In the genomic region with DNA sequence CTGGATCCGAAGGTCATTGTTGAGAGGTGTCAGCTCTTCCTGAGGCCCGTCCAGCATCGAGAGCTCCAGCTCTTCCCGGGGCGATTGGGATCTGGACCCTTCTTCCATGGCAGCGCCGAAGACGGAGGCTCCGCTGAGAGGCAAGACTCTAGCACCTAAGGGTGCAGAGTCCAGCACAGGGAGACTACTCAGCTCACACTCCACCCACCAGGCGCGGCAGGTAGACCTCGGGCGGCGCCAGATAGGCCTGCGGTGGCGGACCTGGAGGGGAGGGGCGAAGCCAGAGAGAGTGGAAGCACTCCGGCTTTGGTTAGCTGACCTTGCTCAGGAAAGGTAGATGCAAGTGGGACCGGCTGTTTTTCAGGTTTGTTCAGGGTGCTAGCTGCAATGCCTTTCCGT, we compare ENCODE assay signal across 9 mouse cellular contexts. TPM values are rescaled to one million over a fixed set of nuclear protein-coding genes. Genes with fewer than 3 reads are reported as not detected.
DNase-seq lines count a peak whose midpoint lies in the region; ATAC-seq lines count a peak whose summit lies in the region.
"Had no signal": no experiment of that assay in that cellular context is flagged by ENCODE, and none has a peak within 500 bp of the region (broad histone marks: within the 10 kb centered on the region; RNA-seq: fewer than 3 reads in every experiment).

TSS of gene BC016579 (minus strand) at position 135 of the 399 bp plus-strand sequence.

- H3K4me2 ChIP-seq in limb, embryonic 13.5 days (replicated peaks), result peak within 1 kb of the TSS; percentile 76
- H3K4me2 ChIP-seq in midbrain, embryonic 12.5 days (replicated peaks), result peak within 1 kb of the TSS; percentile 50

- peak within 1 kb of the TSS; percentile 39; the same call in 1 of the 2 replicates for H3K9ac ChIP-seq in limb, embryonic 13.5 days
- H3K9ac ChIP-seq in midbrain, embryonic 12.5 days (replicated peaks), result no peak within 1 kb of the TSS

- peaks cover 26% of the 10 kb centered on the region for H3K27me3 ChIP-seq in hindbrain, embryonic 10.5 days (ENCODE audit: insufficient read depth, poor library complexity, severe bottlenecking)
- peaks cover 31% of the 10 kb centered on the region for H3K27me3 ChIP-seq in limb, embryonic 13.5 days
- peaks cover 25% of the 10 kb centered on the region for H3K27me3 ChIP-seq in midbrain, embryonic 12.5 days

- WGBS in hindbrain, embryonic 10.5 days, result 6% methylated on average over 20 of the region's 20 CpGs
- 6% methylated on average over 20 of the region's 20 CpGs for WGBS in limb, embryonic 13.5 days
- WGBS in midbrain, embryonic 12.5 days, result 5% methylated on average over 20 of the region's 20 CpGs

- peak within 1 kb of the TSS; percentile 47 for H3K4me3 ChIP-seq in hindbrain, embryonic 10.5 days
- peak within 1 kb of the TSS; percentile 38 for H3K4me3 ChIP-seq in limb, embryonic 13.5 days
- H3K4me3 ChIP-seq in midbrain, embryonic 12.5 days, result peak within 1 kb of the TSS; percentile 24

- DNase-seq in cerebellum, postnatal 10 days, result no peak
- peak; percentile 51 for DNase-seq in ZHBTc4 (ENCODE audit: low read depth, low spot score)
- peak; percentile 8 for DNase-seq in hindbrain, embryonic 10.5 days (ENCODE audit: low spot score)
- peak; percentile 66 for DNase-seq in urinary bladder, postnatal 14 days (ENCODE audit: low spot score)
- DNase-seq in spleen, postnatal 14 days (ENCODE audit: low spot score in 2 of 2), result no peak

- no peaks in the 10 kb centered on the region for H3K9me3 ChIP-seq in hindbrain, embryonic 10.5 days
- no peaks in the 10 kb centered on the region for H3K9me3 ChIP-seq in limb, embryonic 13.5 days
- no peaks in the 10 kb centered on the region for H3K9me3 ChIP-seq in midbrain, embryonic 12.5 days

- H3K27ac ChIP-seq in hindbrain, embryonic 10.5 days, result no peak within 1 kb of the TSS
- H3K27ac ChIP-seq in limb, embryonic 13.5 days, result no peak within 1 kb of the TSS
- H3K27ac ChIP-seq in midbrain, embryonic 12.5 days (replicated peaks), result no peak within 1 kb of the TSS

- peak; percentile 24; the same call in 1 of the 2 replicates for ATAC-seq in cerebellum, adult (ENCODE audit: insufficient number of reproducible peaks, low FRiP score, low TSS enrichment)
- no peak for ATAC-seq in limb, embryonic 13.5 days (ENCODE audit: low FRiP score, low read depth)
- peak; percentile 60 for ATAC-seq in midbrain, embryonic 12.5 days (ENCODE audit: low FRiP score, low read depth)

- no peaks in the 10 kb centered on the region for H3K36me3 ChIP-seq in hindbrain, embryonic 10.5 days
- no peaks in the 10 kb centered on the region for H3K36me3 ChIP-seq in limb, embryonic 13.5 days
- no peaks in the 10 kb centered on the region for H3K36me3 ChIP-seq in midbrain, embryonic 12.5 days

- peaks cover 10% of the 10 kb centered on the region for H3K4me1 ChIP-seq in hindbrain, embryonic 10.5 days (replicated peaks)
- H3K4me1 ChIP-seq in limb, embryonic 13.5 days, result peaks cover 11% of the 10 kb centered on the region; the same call in 1 of the 2 replicates
- H3K4me1 ChIP-seq in midbrain, embryonic 12.5 days, result peaks cover 6% of the 10 kb centered on the region; the same call in 1 of the 2 replicates

RNA-seq across cellular contexts. Expression of gene BC016579, which starts in this region (rescaled TPM):
- not detected in 2 replicates for polyA plus RNA-seq in hindbrain, embryonic 10.5 days (2016; fragmentation: Nextera tagmentation; extraction: Ambion mirVana)
- 0.10 and 0.11 TPM in 2 replicates for polyA plus RNA-seq in limb, embryonic 13.5 days (2015; fragmentation: Nextera tagmentation; extraction: Ambion mirVana)
- polyA plus RNA-seq in midbrain, embryonic 12.5 days (2016; fragmentation: Nextera tagmentation; extraction: Ambion mirVana), result 0.08 and 0.10 TPM in 2 replicates
- polyA plus RNA-seq: C2C12 had no signal

Comparison
In these comparisons a context has a peak if more than half of its experiments do, and no peak if none do; other contexts are left out.
1. Peak in DNase-seq and H3K4me3 ChIP-seq in hindbrain, embryonic 10.5 days; RNA of the gene not detected or under 1 TPM.
2. Peak in ATAC-seq, H3K4me3 ChIP-seq and H3K4me2 ChIP-seq in midbrain, embryonic 12.5 days; RNA of the gene not detected or under 1 TPM.
3. DNase-seq: peak in ZHBTc4 (single experiment) and urinary bladder, postnatal 14 days (single experiment); none in cerebellum, postnatal 10 days (0 of 2) and spleen, postnatal 14 days (0 of 2).
4. Peak in every context shown above with its lines, with median percentiles within 50 percentile points of each other: H3K4me3 ChIP-seq.